Mouse (Mus musculus) C2C12 (cell line): ENCODE measurements around the gene Usp32.

Source experiments
- CEBPB ChIP-seq: IDR thresholded peaks from one replicate; pipeline ENCODE4 v1.6.1; 2011; ENCODE audit warnings: low read depth, mild to moderate bottlenecking, control low read depth, moderate library complexity
- CTCF ChIP-seq: IDR thresholded peaks from one replicate; pipeline ENCODE4 v1.5.1; 2011; ENCODE audit not compliant: control insufficient read depth, insufficient read depth, insufficient read length
- FOSL1 ChIP-seq: IDR thresholded peaks from one replicate; pipeline ENCODE4 v1.8.0; 2011; ENCODE audit warnings: mild to moderate bottlenecking, low read length; ENCODE audit not compliant: poor library complexity, insufficient read depth, severe bottlenecking
- MAX ChIP-seq: IDR thresholded peaks from one replicate; pipeline ENCODE4 v1.6.1; 2011; ENCODE audit warnings: mild to moderate bottlenecking, control low read depth
- MYOG ChIP-seq: IDR thresholded peaks from one replicate; pipeline ENCODE4 v1.6.1; 2011; ENCODE audit not compliant: control insufficient read depth, insufficient read length; ENCODE audit errors: extremely low read depth
- USF1 ChIP-seq: IDR thresholded peaks from one replicate; pipeline ENCODE4 v1.6.1; 2011; ENCODE audit warnings: low read depth, mild to moderate bottlenecking, control low read depth, moderate library complexity

- TF ChIP-seq MAX (no peak), CTCF (no peak), FOSL1 (no peak), USF1 (no peak), MYOG (no peak), CEBPB (no peak)
Observed at GRCm38 (mm10) chr11:85039256-85039655, 100.7 kb downstream of the Usp32 start.
